Mouse (Mus musculus) kidney, postnatal 4 days (tissue): ENCODE results near the gene Stambpl1.

Source experiments
- DNase-seq, 2 experiments: peaks; one replicate each; pipeline ENCODE4 v3.0.0; 2021; ENCODE audit warnings: mixed read lengths in 2 of 2

The Stambpl1 gene

GRCm38 (mm10) chr19:34192008-34192963, at the start of gene Stambpl1:
Stambpl1 (plus strand) TSS chr19:34192229.
- DNase-seq, result peak; percentile 81 to 86

- no peak for DNase-seq
Measured at GRCm38 (mm10) chr19:34148421-34148820, 43.6 kb upstream of the Stambpl1 start.

GRCm38 (mm10) chr19:34151909-34152308, 40.1 kb upstream of the Stambpl1 start:
- no peak for DNase-seq

- peak; percentile 6 to 13 for DNase-seq
Measured at GRCm38 (mm10) chr19:34153263-34154144, 38.5 kb upstream of the Stambpl1 start.

GRCm38 (mm10) chr19:34162693-34163092, 29.3 kb upstream of the Stambpl1 start:
- DNase-seq, result no peak

- peak in 1 of 2 experiments; percentile 12 for DNase-seq
Measured at GRCm38 (mm10) chr19:34165891-34166290, 26.1 kb upstream of the Stambpl1 start, which contains the start of gene Ankrd22. Ankrd22 (minus strand) TSS chr19:34166053.

GRCm38 (mm10) chr19:34166386-34166785, 25.6 kb upstream of the Stambpl1 start:
- no peak for DNase-seq

GRCm38 (mm10) chr19:34167896-34168661, 23.9 kb upstream of the Stambpl1 start:
- no peak for DNase-seq

GRCm38 (mm10) chr19:34169121-34169520, 22.9 kb upstream of the Stambpl1 start:
- no peak for DNase-seq

- no peak for DNase-seq
Measured at GRCm38 (mm10) chr19:34171167-34171566, 20.9 kb upstream of the Stambpl1 start.

- DNase-seq, result no peak
Measured at GRCm38 (mm10) chr19:34174004-34174403, 18.0 kb upstream of the Stambpl1 start.

- no peak for DNase-seq
Measured at GRCm38 (mm10) chr19:34179136-34179535, 12.9 kb upstream of the Stambpl1 start.

GRCm38 (mm10) chr19:34180316-34180715, 11.7 kb upstream of the Stambpl1 start:
- DNase-seq, result no peak

GRCm38 (mm10) chr19:34181234-34181633, 10.8 kb upstream of the Stambpl1 start:
- no peak for DNase-seq

- no peak for DNase-seq
Measured at GRCm38 (mm10) chr19:34182490-34182889, 9.5 kb upstream of the Stambpl1 start.

- DNase-seq, result no peak
Measured at GRCm38 (mm10) chr19:34186845-34187244, 5.2 kb upstream of the Stambpl1 start.

- no peak for DNase-seq
Measured at GRCm38 (mm10) chr19:34191645-34192007, 403 bp upstream of the Stambpl1 start.

- DNase-seq, result peak; percentile 38 to 47
Measured at GRCm38 (mm10) chr19:34193149-34193548, 1.1 kb downstream of the Stambpl1 start.

GRCm38 (mm10) chr19:34193683-34194082, 1.7 kb downstream of the Stambpl1 start:
- no peak for DNase-seq

GRCm38 (mm10) chr19:34194132-34194745, 2.2 kb downstream of the Stambpl1 start:
- DNase-seq, result no peak

GRCm38 (mm10) chr19:34195031-34195430, 3.0 kb downstream of the Stambpl1 start:
- DNase-seq, result no peak

GRCm38 (mm10) chr19:34198066-34198465, 6.0 kb downstream of the Stambpl1 start:
- DNase-seq, result no peak
